Mouse (Mus musculus) lung, adult 2 months (tissue): ENCODE data around the gene Mep1a. TPM values are rescaled to one million over a fixed set of nuclear protein-coding genes. Genes with fewer than 3 reads are reported as not detected.

Experiments
- DNase-seq: peaks from one replicate; pipeline ENCODE4 v3.0.0; 2022
- H3K4me1 ChIP-seq: fragments of 200-500 bp; 2 replicates; pipeline ENCODE4 v1.6.1; 2011; ENCODE audit warnings: low read length; ENCODE audit not compliant: control insufficient read depth, insufficient read depth
- H3K4me3 ChIP-seq: fragments of 200-500 bp; replicated peaks from 2 replicates; pipeline ENCODE3; 2011; ENCODE audit warnings: low read depth, mild to moderate bottlenecking, control low read depth, low read length; ENCODE audit errors: extremely low read depth
- CTCF ChIP-seq: fragments of 200-500 bp; IDR thresholded peaks from 2 replicates; pipeline ENCODE4 v1.5.1; 2011; ENCODE audit warnings: mild to moderate bottlenecking, low read length, control low read depth; ENCODE audit not compliant: insufficient read depth
- POLR2A ChIP-seq: fragments of 200-500 bp; IDR thresholded peaks from 2 replicates; pipeline ENCODE4 v1.6.1; 2011; ENCODE audit warnings: low read depth, mild to moderate bottlenecking, control low read depth, low read length, borderline replicate concordance; ENCODE audit errors: extremely low read depth
- WGBS: fragments of 180-500 bp; shearing (Covaris S2); methylation state at CpG from one replicate; pipeline ENCODE4 v1.1.7; 2018; 5-methylcytosine and 5-hydroxymethylcytosine counted together
- polyA plus RNA-seq: library from polyadenylated mRNA; depleted of rRNA; stranded (reverse); fragments of >200 nt; gene quantifications from 2 replicates; pipeline ENCODE4 v1.2.3, GENCODE M21; 2012

The Mep1a gene
- polyA plus RNA-seq, 1 experiment: 0.04 TPM

DNA sequence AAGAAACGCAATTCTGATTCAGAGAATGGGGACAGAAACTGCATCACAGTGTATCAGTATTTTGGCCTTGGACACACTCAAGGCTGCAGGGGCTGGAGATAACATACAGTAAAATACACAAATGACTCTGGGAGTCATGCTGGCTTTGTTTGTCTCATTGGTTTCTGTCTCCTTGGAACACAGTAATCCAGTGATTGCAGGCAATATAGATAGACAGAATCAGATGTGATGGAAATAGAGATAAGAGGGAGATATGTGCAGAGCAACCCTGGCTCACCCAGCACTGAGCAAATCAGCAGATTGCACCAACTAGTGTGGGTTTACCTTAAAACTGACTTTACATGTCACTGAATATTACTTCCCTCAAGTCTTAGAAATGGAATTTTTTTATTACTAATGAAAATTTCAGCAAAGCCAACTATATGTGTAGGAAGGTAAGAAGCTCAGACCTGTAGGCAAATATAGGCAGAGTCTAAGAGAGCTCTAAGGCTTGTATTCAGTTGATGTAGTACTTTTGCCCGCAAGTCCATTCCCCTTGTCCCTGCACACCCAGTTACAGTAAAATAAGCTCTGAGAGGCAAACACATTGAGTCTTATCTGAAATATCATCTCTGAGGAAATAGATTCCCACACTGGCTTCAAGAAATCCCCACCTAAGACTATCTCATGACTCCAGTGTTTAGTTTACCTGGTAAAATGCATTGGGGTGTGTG is 14.0 kb downstream of the Mep1a start:
- Histone ChIP-seq H3K4me1 (no peaks in the 10 kb centered on the region), H3K4me3 (no peak overlapping the region)
- TF ChIP-seq POLR2A (no peak), CTCF (no peak)
- no peak for DNase-seq
- WGBS: 86% methylated on average over 2 of the region's 2 CpGs

DNA sequence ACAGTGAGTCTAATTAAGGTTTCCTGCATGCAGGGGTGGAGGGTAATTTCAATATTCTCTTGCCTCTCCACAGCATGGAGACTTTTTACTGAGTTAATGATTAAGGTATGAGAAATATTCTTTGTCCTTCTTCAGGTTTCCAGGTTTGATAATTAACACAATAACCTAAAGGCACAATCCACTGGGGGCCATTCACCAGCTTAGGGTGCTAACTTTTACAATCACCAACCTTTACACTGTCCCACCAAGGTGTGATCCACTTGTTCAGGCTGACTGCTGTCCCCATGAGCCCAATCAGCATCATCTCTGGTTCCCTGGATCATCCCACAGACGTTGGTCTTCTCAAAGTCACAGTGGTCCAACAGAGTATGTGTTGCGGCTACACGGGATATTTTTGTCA is 16.6 kb downstream of the Mep1a start:
- no peak for DNase-seq
- 89% methylated on average over 3 of the region's 3 CpGs for WGBS
- no peak for TF ChIP-seq POLR2A
- no peak for TF ChIP-seq CTCF
- Histone ChIP-seq H3K4me1 (no peaks in the 10 kb centered on the region), H3K4me3 (no peak overlapping the region)

DNA sequence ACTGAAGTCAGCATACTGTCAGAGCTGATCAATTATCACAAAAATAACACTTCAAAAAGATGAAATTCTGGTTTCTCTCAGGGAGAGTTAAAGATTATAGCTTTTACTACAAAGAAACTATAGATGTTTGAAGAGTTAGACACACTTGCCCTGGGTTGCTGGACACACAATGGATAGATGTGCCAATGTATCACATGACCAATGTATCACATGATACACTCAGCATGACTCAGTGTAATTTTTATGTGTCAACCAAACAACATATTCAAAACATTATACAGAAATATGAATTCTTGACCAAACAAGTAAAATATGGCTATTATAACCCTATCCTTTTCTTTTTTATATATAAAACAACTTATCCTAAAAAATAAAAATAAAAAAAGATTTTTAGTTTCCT is 25.0 kb downstream of the Mep1a start:
- Histone ChIP-seq H3K4me3 (no peak overlapping the region), H3K4me1 (no peaks in the 10 kb centered on the region)
- TF ChIP-seq POLR2A (no peak), CTCF (no peak)
- no peak for DNase-seq

DNA sequence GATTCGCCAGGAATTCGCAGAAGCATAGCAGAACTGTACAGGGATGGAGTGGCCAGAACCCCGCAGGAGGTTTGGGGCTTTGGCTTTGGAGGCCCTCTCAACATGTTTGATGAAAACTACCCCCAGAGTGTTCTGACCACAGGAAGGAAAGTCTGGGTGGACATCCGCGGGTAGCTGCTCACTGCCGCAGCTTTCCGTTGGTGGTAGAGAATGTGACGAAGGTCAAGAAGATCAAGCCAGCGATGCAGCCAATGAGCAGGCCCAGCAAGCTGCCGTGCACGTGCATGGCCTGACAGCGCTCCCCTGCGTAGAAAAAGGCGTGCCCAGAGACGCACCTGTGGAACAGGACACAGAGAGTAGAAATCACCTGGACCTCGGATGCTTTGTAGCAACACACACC is 27.8 kb downstream of the Mep1a start:
- no peaks in the 10 kb centered on the region for H3K4me1 ChIP-seq
- WGBS: 92% methylated on average over 16 of the region's 16 CpGs
- TF ChIP-seq CTCF (no peak), POLR2A (no peak)
- DNase-seq: no peak
- H3K4me3 ChIP-seq: no peak overlapping the region

DNA sequence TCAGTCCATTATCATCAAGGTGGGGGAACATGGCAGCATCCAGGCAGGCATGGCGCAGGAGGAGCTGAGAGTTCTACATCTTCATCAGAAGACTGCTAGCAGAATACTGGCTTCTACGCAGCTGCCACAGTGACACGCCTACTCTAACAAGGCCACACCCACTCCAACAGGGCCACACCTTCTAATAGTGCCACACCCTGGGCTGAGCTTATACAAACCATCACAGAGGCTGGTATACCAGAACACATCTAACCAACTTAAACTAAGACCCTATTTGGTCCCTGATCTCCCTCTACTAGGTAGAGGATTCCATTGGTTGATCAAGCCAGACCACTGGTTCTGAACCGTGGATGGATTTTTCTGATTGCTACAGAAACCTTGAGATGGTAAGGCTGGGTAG is 30.1 kb downstream of the Mep1a start:
- H3K4me1 ChIP-seq: peaks cover 2% of the 10 kb centered on the region; the same call in 1 of the 2 replicates
- H3K4me3 ChIP-seq: no peak overlapping the region
- WGBS: 82% methylated on average over 4 of the region's 4 CpGs
- DNase-seq: no peak
- TF ChIP-seq CTCF: no peak
- no peak for TF ChIP-seq POLR2A

DNA sequence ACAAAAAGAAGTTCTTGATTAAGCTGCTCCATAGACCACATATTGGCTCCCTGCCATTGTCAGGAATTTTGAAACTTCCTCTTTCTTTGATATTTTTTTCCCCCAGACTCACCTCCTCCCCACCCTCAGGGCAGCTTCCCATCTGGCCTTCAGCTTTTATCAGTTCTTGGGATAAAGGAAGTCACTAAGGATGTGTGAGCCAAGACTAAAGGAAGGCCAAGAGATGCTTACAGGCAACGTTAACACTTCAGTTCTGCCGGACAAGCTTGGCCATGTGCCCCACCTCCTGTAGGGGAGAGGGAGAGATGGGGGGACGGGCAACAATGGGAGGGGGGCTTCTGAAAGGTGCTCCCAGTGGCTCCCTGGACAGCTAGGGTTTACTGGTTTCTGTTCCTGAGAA is 32.6 kb downstream of the Mep1a start:
- H3K4me1 ChIP-seq: peaks cover 2% of the 10 kb centered on the region; the same call in 1 of the 2 replicates
- TF ChIP-seq POLR2A (no peak), CTCF (no peak)
- WGBS: 14% methylated on average over 3 of the region's 3 CpGs
- no peak for DNase-seq
- no peak overlapping the region for H3K4me3 ChIP-seq

DNA sequence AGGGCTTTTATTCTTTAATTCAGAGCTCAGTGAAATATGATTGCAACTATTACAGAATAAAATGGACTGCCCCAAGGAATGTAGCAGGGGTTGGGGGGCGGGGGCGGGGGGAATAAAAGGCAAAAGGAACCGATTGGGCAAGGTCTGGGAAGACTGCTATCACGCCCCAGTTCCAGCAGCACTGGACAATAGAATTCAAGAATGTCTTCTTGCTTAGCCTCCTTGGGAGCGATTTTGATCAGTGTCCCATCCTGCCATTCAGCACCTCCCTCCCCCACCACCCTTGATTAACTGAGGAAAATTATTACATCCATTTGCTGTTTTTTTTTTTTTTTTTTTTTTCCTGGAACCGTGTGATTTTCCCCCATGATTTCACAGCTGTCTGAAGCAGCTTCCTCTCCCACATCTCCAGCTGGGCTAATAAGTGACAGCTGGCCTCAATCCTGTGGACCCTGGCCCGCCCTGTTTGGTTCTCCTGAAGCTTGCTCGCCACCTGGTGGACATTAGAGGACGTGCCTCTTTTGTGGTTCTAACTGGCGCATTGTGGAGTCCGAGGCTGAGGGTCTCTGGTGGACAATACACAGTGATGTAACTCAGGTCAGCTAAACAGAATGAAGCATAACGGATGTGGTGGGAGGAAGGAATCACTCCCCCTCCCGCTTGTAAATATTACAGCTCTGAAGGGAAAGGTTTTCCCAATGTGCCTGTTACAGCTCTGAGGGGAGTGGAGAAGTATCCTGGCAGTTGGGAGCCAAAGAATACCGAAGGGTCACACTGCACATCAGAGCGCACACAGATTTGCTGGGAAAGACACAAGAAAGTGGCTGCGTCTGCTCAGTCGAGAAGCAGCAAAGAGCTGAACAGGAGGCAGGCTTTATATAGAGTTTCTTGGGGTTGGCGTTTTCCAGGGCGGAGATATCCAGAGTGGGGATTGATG is 42.1 kb downstream of the Mep1a start:
- 25% methylated on average over 19 of the region's 19 CpGs for WGBS
- peaks cover 14% of the 10 kb centered on the region for H3K4me1 ChIP-seq
- TF ChIP-seq POLR2A: no peak
- peak; percentile 83 for TF ChIP-seq CTCF
- DNase-seq: peak; percentile 63
- H3K4me3 ChIP-seq: no peak overlapping the region

DNA sequence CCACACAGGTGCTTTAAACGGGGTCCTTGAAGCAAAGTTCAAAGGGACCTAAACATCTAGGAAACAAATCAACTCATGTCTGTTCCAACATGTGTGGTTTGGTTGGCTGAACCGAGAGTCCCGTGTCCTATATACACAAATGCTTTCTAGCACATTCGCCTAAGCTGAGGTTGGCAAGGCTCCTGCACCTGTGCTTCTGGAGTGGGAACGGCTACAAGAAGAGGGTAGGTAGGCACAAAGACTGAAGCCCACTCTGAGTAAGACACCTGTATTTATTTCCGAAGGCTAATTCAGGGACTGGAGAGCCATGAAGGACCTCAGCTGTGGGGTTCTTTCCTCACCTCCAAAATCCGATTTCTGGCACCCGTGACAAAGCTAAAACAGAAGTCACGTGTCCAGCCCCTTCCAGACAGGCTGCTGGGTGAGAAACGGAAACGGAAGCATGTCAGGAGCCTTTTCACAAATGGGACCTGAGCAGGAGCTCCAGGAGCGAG is 42.8 kb downstream of the Mep1a start:
- Histone ChIP-seq H3K4me1 (peaks cover 14% of the 10 kb centered on the region), H3K4me3 (no peak overlapping the region)
- no peak for DNase-seq
- TF ChIP-seq POLR2A: no peak
- no peak for TF ChIP-seq CTCF
- WGBS: 41% methylated on average over 12 of the region's 12 CpGs

DNA sequence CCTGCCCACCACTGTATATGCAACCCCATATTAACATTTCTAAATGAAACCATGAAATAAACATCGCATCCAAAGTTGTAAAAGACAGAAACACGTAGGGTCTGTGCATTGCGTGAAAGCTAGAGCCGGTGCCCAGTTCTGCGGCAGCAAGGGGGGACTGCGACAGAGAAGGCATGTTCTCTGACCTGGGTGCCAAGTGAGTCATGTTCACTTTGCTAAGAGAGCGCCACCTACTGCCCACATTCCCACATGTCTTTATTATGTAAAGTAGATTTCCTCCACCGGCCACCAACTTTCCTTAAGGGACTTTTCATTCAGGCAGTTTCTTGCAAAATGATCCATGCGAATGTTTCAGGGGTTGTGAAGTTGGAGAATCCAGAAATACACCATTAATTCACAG is 44.0 kb downstream of the Mep1a start:
- WGBS: 11% methylated on average over 9 of the region's 9 CpGs
- peaks cover 14% of the 10 kb centered on the region for H3K4me1 ChIP-seq
- H3K4me3 ChIP-seq: no peak overlapping the region
- TF ChIP-seq POLR2A (no peak), CTCF (peak; percentile 67)
- DNase-seq: peak; percentile 63
